In genomic region chr7:102066363-102066762, GRCm38 (mm10) we compare ENCODE assay signal across 9 mouse cellular contexts. TPM values are rescaled to one million over a fixed set of nuclear protein-coding genes. Genes with fewer than 3 reads are reported as not detected.
DNase-seq lines count a peak whose midpoint lies in the region; ATAC-seq and TF ChIP-seq lines count a peak whose summit lies in the region.
"Had no signal": no experiment of that assay in that cellular context is flagged by ENCODE, and none has a peak within 500 bp of the region (broad histone marks: within the 10 kb centered on the region; RNA-seq: fewer than 3 reads in every experiment).

No protein-coding gene starts in this region.

- peak overlapping the region; percentile 64 for H3K4me2 ChIP-seq in kidney, embryonic 16.5 days (replicated peaks; ENCODE audit: low read depth, low read length)
- peak overlapping the region; percentile 61 for H3K4me2 ChIP-seq in hindbrain, postnatal 0 days (ENCODE audit: low read depth, low read length)
- peak overlapping the region; percentile 59 for H3K4me2 ChIP-seq in midbrain, embryonic 16.5 days (ENCODE audit: low read length)

- 66% methylated on average over 6 of the region's 6 CpGs for WGBS in kidney, embryonic 16.5 days
- WGBS in hindbrain, postnatal 0 days, result 73% methylated on average over 6 of the region's 6 CpGs
- 77% methylated on average over 6 of the region's 6 CpGs for WGBS in midbrain, embryonic 16.5 days

- H3K4me1 ChIP-seq in kidney, embryonic 16.5 days (ENCODE audit: insufficient read depth, low read length), result peaks cover 23% of the 10 kb centered on the region
- peaks cover 9% of the 10 kb centered on the region; the same call in 1 of the 2 replicates for H3K4me1 ChIP-seq in brown adipose tissue, adult 24 weeks (ENCODE audit: control insufficient read depth, insufficient read depth, insufficient read length, low read length)
- H3K4me1 ChIP-seq in hindbrain, postnatal 0 days (ENCODE audit: insufficient read depth, low read length), result peaks cover 15% of the 10 kb centered on the region
- peaks cover 31% of the 10 kb centered on the region for H3K4me1 ChIP-seq in midbrain, embryonic 16.5 days (ENCODE audit: control insufficient read depth, insufficient read depth, low read length)

- H3K4me3 ChIP-seq in kidney, embryonic 16.5 days (ENCODE audit: low read length), result peak overlapping the region; percentile 76
- peak overlapping the region; percentile 32 for H3K4me3 ChIP-seq in brown adipose tissue, adult 24 weeks (ENCODE audit: insufficient read depth, low read depth, low read length)
- H3K4me3 ChIP-seq in hindbrain, postnatal 0 days (ENCODE audit: low read length), result peak overlapping the region; percentile 65
- H3K4me3 ChIP-seq in midbrain, embryonic 16.5 days (ENCODE audit: low read depth, low read length), result peak overlapping the region; percentile 87; the same call in 1 of the 2 replicates

- TF ChIP-seq CTCF in hindbrain, postnatal 0 days (IDR thresholded peaks at IDR 0.05; ENCODE audit: low read depth), result no peak

- ATAC-seq in kidney, embryonic 16.5 days (ENCODE audit: low FRiP score, low TSS enrichment), result no peak
- no peak for ATAC-seq in hindbrain, postnatal 0 days
- ATAC-seq in midbrain, embryonic 16.5 days, result no peak
- ATAC-seq in cerebellum, adult (ENCODE audit: insufficient number of reproducible peaks, low FRiP score, low TSS enrichment), result no peak

- peak overlapping the region; percentile 78 for H3K9ac ChIP-seq in kidney, embryonic 16.5 days (replicated peaks; ENCODE audit: low read length)
- peak overlapping the region; percentile 64; the same call in 1 of the 2 replicates for H3K9ac ChIP-seq in hindbrain, postnatal 0 days (replicated peaks; ENCODE audit: low read length)
- 0 out of 2 replicates have a peak overlapping the region, but pooled peaks have one; percentile 25 for H3K9ac ChIP-seq in midbrain, embryonic 16.5 days (ENCODE audit: low read depth, low read length)

- no peak overlapping the region for H3K27ac ChIP-seq in kidney, embryonic 16.5 days (ENCODE audit: low read length)
- H3K27ac ChIP-seq in brown adipose tissue, adult 24 weeks (replicated peaks; ENCODE audit: low read depth, low read length), result no peak overlapping the region
- no peak overlapping the region for H3K27ac ChIP-seq in hindbrain, postnatal 0 days
- H3K27ac ChIP-seq in midbrain, embryonic 16.5 days (ENCODE audit: low read length), result no peak overlapping the region

- H3K27me3 ChIP-seq in kidney, embryonic 16.5 days (ENCODE audit: insufficient read depth, low read length), result no peaks in the 10 kb centered on the region
- H3K27me3 ChIP-seq in hindbrain, postnatal 0 days (ENCODE audit: insufficient read depth, low read length), result no peaks in the 10 kb centered on the region
- H3K27me3 ChIP-seq in midbrain, embryonic 16.5 days (ENCODE audit: control insufficient read depth, insufficient read depth, low read depth, low read length), result no peaks in the 10 kb centered on the region

- intact Hi-C loops in left cerebral cortex, postnatal 10 days (cut with DNase I), result loop anchor here (5.0 kb wide), 1 partner anchor 54 kb away; no protein-coding TSS in a partner anchor

- H3K36me3 ChIP-seq in kidney, embryonic 16.5 days (ENCODE audit: insufficient read depth, low read length), result peaks cover 5% of the 10 kb centered on the region; the same call in 1 of the 2 replicates
- H3K36me3 ChIP-seq in hindbrain, postnatal 0 days (ENCODE audit: insufficient read depth, low read length), result 0 out of 2 replicates have a peak, but pooled peaks cover 2% of the 10 kb centered on the region
- no peaks in the 10 kb centered on the region for H3K36me3 ChIP-seq in midbrain, embryonic 16.5 days (ENCODE audit: control insufficient read depth, insufficient read depth, low read length)

- no peaks in the 10 kb centered on the region for H3K9me3 ChIP-seq in kidney, embryonic 16.5 days (ENCODE audit: low read length)
- H3K9me3 ChIP-seq in hindbrain, postnatal 0 days (ENCODE audit: low read length), result no peaks in the 10 kb centered on the region
- no peaks in the 10 kb centered on the region for H3K9me3 ChIP-seq in midbrain, embryonic 16.5 days (replicated peaks; ENCODE audit: control insufficient read depth, low read length, poor library complexity, severe bottlenecking)

- DNase-seq in kidney, postnatal 4 days, result no peak
- DNase-seq in hindbrain, postnatal 0 days (ENCODE audit: low spot score), result no peak
- DNase-seq in right cerebral cortex, postnatal 25 days, result no peak
- no peak for DNase-seq in left cerebral cortex, postnatal 10 days (ENCODE audit: extremely low spot score in 1 of 2, low spot score in 2 of 2)

RNA-seq across cellular contexts. Expression of gene Xntrpc, which starts 0.8 kb away (rescaled TPM):
- 0.99 and 1.4 TPM in 2 replicates for polyA plus RNA-seq in kidney, embryonic 16.5 days (2015; fragmentation: Nextera tagmentation; extraction: Ambion mirVana)
- 0.32 TPM in 1 of 2 replicates, not detected in the other for polyA plus RNA-seq in brown adipose tissue, adult 24 weeks (2012; ENCODE audit: insufficient read depth, insufficient read length, missing spikeins)
- 0.47 and 3.5 TPM in 2 replicates for total RNA-seq in hindbrain, postnatal 0 days (2014; rRNA removed)
- 0.40 and 0.42 TPM in 2 replicates for polyA plus RNA-seq in hindbrain, postnatal 0 days (2015; fragmentation: Nextera tagmentation; extraction: Ambion mirVana)
- polyA plus RNA-seq in midbrain, embryonic 16.5 days (2015; fragmentation: Nextera tagmentation; extraction: Ambion mirVana), result 1.1 and 1.3 TPM in 2 replicates
- 1 to 10 TPM; 1.1 to 1.8 TPM for total RNA-seq in left cerebral cortex, postnatal 10 days (2021)

RNA-seq across cellular contexts. Expression of gene Xndc1, which starts 1.1 kb away (rescaled TPM):
- 34.4 and 37.5 TPM in 2 replicates for polyA plus RNA-seq in kidney, embryonic 16.5 days (2015; fragmentation: Nextera tagmentation; extraction: Ambion mirVana)
- polyA plus RNA-seq in brown adipose tissue, adult 24 weeks (2012; ENCODE audit: insufficient read depth, insufficient read length, missing spikeins), result 7.8 and 10.0 TPM in 2 replicates
- 16.2 and 22.6 TPM in 2 replicates for total RNA-seq in hindbrain, postnatal 0 days (2014; rRNA removed)
- 15.8 and 19.0 TPM in 2 replicates for polyA plus RNA-seq in hindbrain, postnatal 0 days (2015; fragmentation: Nextera tagmentation; extraction: Ambion mirVana)
- polyA plus RNA-seq in midbrain, embryonic 16.5 days (2015; fragmentation: Nextera tagmentation; extraction: Ambion mirVana), result 28.7 and 31.5 TPM in 2 replicates
- total RNA-seq in left cerebral cortex, postnatal 10 days (2021), result 10 to 100 TPM; 24.6 to 25.0 TPM

RNA-seq across cellular contexts. Expression of gene Rnf121, which starts 1.1 kb away (rescaled TPM):
- polyA plus RNA-seq in kidney, embryonic 16.5 days (2015; fragmentation: Nextera tagmentation; extraction: Ambion mirVana), result 32.7 and 34.1 TPM in 2 replicates
- polyA plus RNA-seq in brown adipose tissue, adult 24 weeks (2012; ENCODE audit: insufficient read depth, insufficient read length, missing spikeins), result 14.8 and 17.2 TPM in 2 replicates
- 28.8 and 31.7 TPM in 2 replicates for total RNA-seq in hindbrain, postnatal 0 days (2014; rRNA removed)
- 22.6 and 23.8 TPM in 2 replicates for polyA plus RNA-seq in hindbrain, postnatal 0 days (2015; fragmentation: Nextera tagmentation; extraction: Ambion mirVana)
- 36.1 and 36.6 TPM in 2 replicates for polyA plus RNA-seq in midbrain, embryonic 16.5 days (2015; fragmentation: Nextera tagmentation; extraction: Ambion mirVana)
- total RNA-seq in left cerebral cortex, postnatal 10 days (2021), result 10 to 100 TPM; 39.1 to 44.4 TPM

RNA-seq across cellular contexts. Expression of gene Trpc2, which starts 16.6 kb away (rescaled TPM):
- 0.09 TPM in 1 of 2 replicates, not detected in the other for polyA plus RNA-seq in kidney, embryonic 16.5 days (2015; fragmentation: Nextera tagmentation; extraction: Ambion mirVana)
- polyA plus RNA-seq in brown adipose tissue, adult 24 weeks (2012; ENCODE audit: insufficient read depth, insufficient read length, missing spikeins), result 0.54 TPM in 1 of 2 replicates, not detected in the other
- total RNA-seq in hindbrain, postnatal 0 days (2014; rRNA removed), result 2.5 TPM in 1 of 2 replicates, not detected in the other
- polyA plus RNA-seq in hindbrain, postnatal 0 days (2015; fragmentation: Nextera tagmentation; extraction: Ambion mirVana), result 0.09 TPM in 1 of 2 replicates, not detected in the other
- not detected in 2 replicates for polyA plus RNA-seq in midbrain, embryonic 16.5 days (2015; fragmentation: Nextera tagmentation; extraction: Ambion mirVana)
- under 1 TPM in 1 of 2 experiments, not detected in 1; 0.73 TPM for total RNA-seq in left cerebral cortex, postnatal 10 days (2021)
- total RNA-seq: hematopoietic stem cell, adult 5-6 weeks had no signal

RNA-seq across cellular contexts. Expression of gene Art1, which starts 35.2 kb away (rescaled TPM):
- 1.0 and 1.2 TPM in 2 replicates for polyA plus RNA-seq in kidney, embryonic 16.5 days (2015; fragmentation: Nextera tagmentation; extraction: Ambion mirVana)
- 4.8 and 7.6 TPM in 2 replicates for polyA plus RNA-seq in brown adipose tissue, adult 24 weeks (2012; ENCODE audit: insufficient read depth, insufficient read length, missing spikeins)
- 0.10 and 2.3 TPM in 2 replicates for total RNA-seq in hindbrain, postnatal 0 days (2014; rRNA removed)
- polyA plus RNA-seq in hindbrain, postnatal 0 days (2015; fragmentation: Nextera tagmentation; extraction: Ambion mirVana), result 0.39 and 0.44 TPM in 2 replicates
- polyA plus RNA-seq in midbrain, embryonic 16.5 days (2015; fragmentation: Nextera tagmentation; extraction: Ambion mirVana), result 0.25 and 0.57 TPM in 2 replicates
- not detected for total RNA-seq in left cerebral cortex, postnatal 10 days (2021)

Comparison
In these comparisons a context has a peak if more than half of its experiments do, and no peak if none do; other contexts are left out.
1. H3K4me3 ChIP-seq: peak in every context shown above with its lines; median percentile 87 in midbrain, embryonic 16.5 days; 76 in kidney, embryonic 16.5 days; 65 in hindbrain, postnatal 0 days; 32 in brown adipose tissue, adult 24 weeks.
2. H3K9ac ChIP-seq: peak in every context shown above with its lines; median percentile 78 in kidney, embryonic 16.5 days; 64 in hindbrain, postnatal 0 days; 25 in midbrain, embryonic 16.5 days.